Mouse (Mus musculus) liver, adult 2 months (tissue): ENCODE data around the gene Tex19.1.
A peak's percentile ranks its signal among the peaks of the same experiment; 100 is the strongest.

Source experiments
- CTCF ChIP-seq: fragments of 200-500 bp; IDR thresholded peaks from 2 replicates; pipeline ENCODE4 v1.5.1; 2011; ENCODE audit warnings: low read depth, low read length, control low read depth
- POLR2A ChIP-seq: fragments of 200-500 bp; IDR thresholded peaks from 2 replicates; pipeline ENCODE4 v1.6.1; 2011; ENCODE audit warnings: low read length, control low read depth; ENCODE audit not compliant: insufficient read depth; ENCODE audit errors: extremely low read depth

GRCm38 (mm10) chr11:121126395-121126794, 19.5 kb upstream of the Tex19.1 start:
- TF ChIP-seq CTCF, result 0 out of 2 replicates have a peak, but pooled peaks have one; percentile 9
- TF ChIP-seq POLR2A, result no peak
